Mouse (Mus musculus) spleen, adult 2 months (tissue): ENCODE measurements around the gene Prrt2. TPM values are rescaled to one million over a fixed set of nuclear protein-coding genes. Genes with fewer than 3 reads are reported as not detected.

ENCODE experiments used
- DNase-seq, 2 experiments: peaks; one replicate each; pipeline versions ENCODE4 v3.0.0 to v3.0.0-alpha.2; 2012 to 2021; ENCODE audit warnings: low spot score in 2 of 2, low read depth in 1 of 2
- H3K27ac ChIP-seq: fragments of 200-500 bp; 2 replicates; pipeline ENCODE4 v1.5.1; 2012; ENCODE audit warnings: low read length, inconsistent platforms; ENCODE audit not compliant: insufficient read depth
- H3K27me3 ChIP-seq: fragments of 200-500 bp; 2 replicates; pipeline ENCODE4 v1.6.1; 2012; ENCODE audit warnings: mild to moderate bottlenecking, moderate library complexity, low read length, inconsistent platforms; ENCODE audit not compliant: control insufficient read depth, insufficient read depth
- H3K36me3 ChIP-seq: fragments of 200-500 bp; 2 replicates; pipeline ENCODE4 v1.6.1; 2012; ENCODE audit warnings: mild to moderate bottlenecking, low read length, inconsistent platforms; ENCODE audit not compliant: control insufficient read depth, insufficient read depth
- H3K4me1 ChIP-seq: fragments of 200-500 bp; 2 replicates; pipeline ENCODE4 v1.6.1; 2011; ENCODE audit warnings: inconsistent platforms; ENCODE audit not compliant: control insufficient read depth, insufficient read depth, insufficient read length
- H3K4me3 ChIP-seq: fragments of 200-500 bp; 2 replicates; pipeline ENCODE4 v1.5.1; 2011; ENCODE audit warnings: mild to moderate bottlenecking, inconsistent platforms; ENCODE audit not compliant: insufficient read depth, insufficient read length; ENCODE audit errors: extremely low read depth
- CTCF ChIP-seq: fragments of 200-500 bp; IDR thresholded peaks from 2 replicates; pipeline ENCODE4 v1.5.1; 2011; ENCODE audit warnings: mild to moderate bottlenecking, inconsistent platforms; ENCODE audit not compliant: insufficient read depth, insufficient read length, insufficient replicate concordance; ENCODE audit errors: extremely low read depth
- POLR2A ChIP-seq: fragments of 200-500 bp; IDR thresholded peaks from 2 replicates; pipeline ENCODE4 v1.6.1; 2011; ENCODE audit warnings: low read depth, low read length, inconsistent platforms
- WGBS: fragments of 180-500 bp; shearing (Covaris S2); methylation state at CpG from one replicate; pipeline ENCODE4 v1.1.7; 2018; 5-methylcytosine and 5-hydroxymethylcytosine counted together
- polyA plus RNA-seq: library from polyadenylated mRNA; depleted of rRNA; stranded (reverse); fragments of >200 nt; gene quantifications from 2 replicates; pipeline ENCODE4 v1.2.3, GENCODE M21; 2012; rRNA removed

Prrt2 gene
- polyA plus RNA-seq = 5.8 and 6.5 TPM in 2 replicates

GRCm38 (mm10) chr7:127020901-127021562, at the start of gene Prrt2, which contains the start of gene Gm42742:
Gene Prrt2 (minus strand): TSS chr7:127021211.
Gene Gm42742 (minus strand): TSS chr7:127021097.
- Histone ChIP-seq H3K27me3 (no peaks in the 10 kb centered on the region), H3K4me3 (peak within 1 kb of the TSS; percentile 43; the same call in 1 of the 2 replicates), H3K27ac (peak within 1 kb of the TSS; percentile 26; the same call in 1 of the 2 replicates), H3K4me1 (peaks cover 37% of the 10 kb centered on the region), H3K36me3 (peaks cover 16% of the 10 kb centered on the region)
- 3% methylated on average over 35 of the region's 37 CpGs for WGBS
- DNase-seq = peak in 1 of 2 experiments; percentile 34
- TF ChIP-seq CTCF (no peak), POLR2A (no peak)

- TF ChIP-seq POLR2A = no peak
- no peak for TF ChIP-seq CTCF
- Histone ChIP-seq H3K4me3 (no peak overlapping the region), H3K27me3 (no peaks in the 10 kb centered on the region), H3K27ac (no peak overlapping the region), H3K4me1 (no peaks in the 10 kb centered on the region), H3K36me3 (no peaks in the 10 kb centered on the region)
- WGBS = 88% methylated on average over 4 of the region's 4 CpGs
- no peak for DNase-seq
Measured at GRCm38 (mm10) chr7:127066317-127066716, 45.3 kb upstream of the Prrt2 start.

- Histone ChIP-seq H3K27me3 (no peaks in the 10 kb centered on the region), H3K4me1 (no peaks in the 10 kb centered on the region), H3K27ac (no peak overlapping the region), H3K4me3 (no peak overlapping the region), H3K36me3 (no peaks in the 10 kb centered on the region)
- TF ChIP-seq CTCF (no peak), POLR2A (no peak)
- 78% methylated on average over 6 of the region's 6 CpGs for WGBS
- no peak for DNase-seq
Measured at GRCm38 (mm10) chr7:127065538-127065937, 44.5 kb upstream of the Prrt2 start.

GRCm38 (mm10) chr7:127055026-127055585, 34.1 kb upstream of the Prrt2 start:
- no peaks in the 10 kb centered on the region for H3K27me3 ChIP-seq
- no peaks in the 10 kb centered on the region for H3K4me1 ChIP-seq
- no peak for DNase-seq
- TF ChIP-seq POLR2A = no peak
- TF ChIP-seq CTCF = 0 out of 2 replicates have a peak, but pooled peaks have one; percentile 3
- no peaks in the 10 kb centered on the region for H3K36me3 ChIP-seq
- WGBS = 81% methylated on average over 5 of the region's 5 CpGs
- H3K4me3 ChIP-seq = no peak overlapping the region
- H3K27ac ChIP-seq = no peak overlapping the region

- Histone ChIP-seq H3K27me3 (no peaks in the 10 kb centered on the region), H3K4me3 (peak within 1 kb of the TSS; percentile 89), H3K27ac (peak within 1 kb of the TSS; percentile 13; the same call in 1 of the 2 replicates), H3K36me3 (no peaks in the 10 kb centered on the region), H3K4me1 (peaks cover 8% of the 10 kb centered on the region; the same call in 1 of the 2 replicates)
- WGBS = under 1% methylated on average over 53 of the region's 53 CpGs
- TF ChIP-seq CTCF = no peak
- no peak for TF ChIP-seq POLR2A
- peak; percentile 69 to 87 for DNase-seq
Measured at GRCm38 (mm10) chr7:127041851-127042672, 21.1 kb upstream of the Prrt2 start, which contains the start of gene Kif22. Gene Kif22 (minus strand): TSS chr7:127042471.

- Histone ChIP-seq H3K36me3 (no peaks in the 10 kb centered on the region), H3K4me1 (peaks cover 5% of the 10 kb centered on the region; the same call in 1 of the 2 replicates), H3K4me3 (no peak overlapping the region), H3K27ac (no peak overlapping the region), H3K27me3 (no peaks in the 10 kb centered on the region)
- DNase-seq = no peak
- TF ChIP-seq POLR2A = no peak
- no peak for TF ChIP-seq CTCF
- WGBS = 67% methylated on average over 1 of the region's 1 CpGs
Measured at GRCm38 (mm10) chr7:127031244-127031643, 10.2 kb upstream of the Prrt2 start.
